Mouse (Mus musculus): Measurements from ENCODE around the gene Churc1.

Gene Churc1

GRCm38 (mm10) chr12:76796938-76797539 lies 31.7 kb downstream of the Churc1 start:
- no peak for DNase-seq

- DNase-seq = no peak
These were observed 32.8 kb downstream of the Churc1 start for GRCm38 (mm10) chr12:76798008-76798720.

- DNase-seq = no peak
These were observed 37.7 kb downstream of the Churc1 start for GRCm38 (mm10) chr12:76803028-76803427.

- DNase-seq = peak in 1 of 2 experiments; percentile 17
These were observed 38.4 kb downstream of the Churc1 start for GRCm38 (mm10) chr12:76803700-76804252.

- no peak for DNase-seq
These were observed 39.9 kb downstream of the Churc1 start for GRCm38 (mm10) chr12:76805056-76805811.

GRCm38 (mm10) chr12:76807796-76808195 lies 42.5 kb downstream of the Churc1 start:
- no peak for DNase-seq

GRCm38 (mm10) chr12:76810491-76810890 lies 45.2 kb downstream of the Churc1 start:
- no peak for DNase-seq

GRCm38 (mm10) chr12:76811006-76811405 lies 45.7 kb downstream of the Churc1 start:
- no peak for DNase-seq

- DNase-seq = no peak
These were observed 48.2 kb downstream of the Churc1 start for GRCm38 (mm10) chr12:76813543-76813942.

- no peak for DNase-seq
These were observed 48.8 kb downstream of the Churc1 start for GRCm38 (mm10) chr12:76814120-76814519.

- no peak for DNase-seq
These were observed 51.4 kb downstream of the Churc1 start for GRCm38 (mm10) chr12:76816720-76817119.

GRCm38 (mm10) chr12:76817176-76817575 lies 51.8 kb downstream of the Churc1 start:
- no peak for DNase-seq

GRCm38 (mm10) chr12:76818120-76818519 lies 52.8 kb downstream of the Churc1 start:
- DNase-seq = no peak

GRCm38 (mm10) chr12:76818908-76819307 lies 53.6 kb downstream of the Churc1 start:
- DNase-seq = no peak

- no peak for DNase-seq
These were observed 54.5 kb downstream of the Churc1 start for GRCm38 (mm10) chr12:76819816-76820215.

GRCm38 (mm10) chr12:76820615-76821014 lies 55.3 kb downstream of the Churc1 start:
- DNase-seq = no peak

- DNase-seq = no peak
These were observed 56.8 kb downstream of the Churc1 start for GRCm38 (mm10) chr12:76822002-76822650.

- no peak for DNase-seq
These were observed 57.3 kb downstream of the Churc1 start, which contains the start of gene Rab15 for GRCm38 (mm10) chr12:76822651-76823041. Gene Rab15 (minus strand): TSS chr12:76822908.

GRCm38 (mm10) chr12:76825283-76825682 lies 59.9 kb downstream of the Churc1 start:
- no peak for DNase-seq

GRCm38 (mm10) chr12:76832704-76833103 lies 67.4 kb downstream of the Churc1 start:
- DNase-seq = no peak

All from thymus, adult 18-20 months (tissue).